Mouse (Mus musculus) neural tube, embryonic 10.5 days (tissue): ENCODE measurements around the gene Olfr1178.

Source experiments
- DNase-seq: peaks from one replicate; pipeline ENCODE4 v3.0.0-alpha.2; 2017; ENCODE audit warnings: low spot score; ENCODE audit errors: extremely low spot score

Gene Olfr1178

DNA sequence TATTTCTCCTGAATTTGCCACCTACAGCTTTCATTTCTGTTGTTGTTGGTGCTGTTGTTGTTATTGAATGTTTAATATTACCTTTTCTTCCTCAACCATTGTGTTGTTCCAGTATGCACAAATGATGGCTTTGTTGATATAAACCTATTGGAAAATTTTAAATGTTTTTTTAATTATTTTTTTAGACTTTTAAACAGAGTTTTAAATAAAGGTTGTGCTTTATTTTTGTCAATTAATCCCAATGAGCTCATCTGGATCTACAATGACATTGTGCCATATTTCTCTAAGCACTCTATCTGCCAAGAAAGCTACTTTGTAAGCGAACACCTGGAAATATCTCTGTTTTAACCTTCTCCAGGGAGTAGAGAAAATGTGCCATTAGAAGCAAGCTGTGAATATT is at the start of gene Olfr1178:
TSS of gene Olfr1178 (plus strand) at position 301 of the 400 bp plus-strand sequence.
- DNase-seq = no peak

- no peak for DNase-seq
These were observed 40.5 kb upstream of the Olfr1178 start, which contains the start of gene Olfr1177-ps for GRCm38 (mm10) chr2:88346392-88346791. Gene Olfr1177-ps (minus strand): TSS chr2:88346492.

- no peak for DNase-seq
These were observed 30.6 kb upstream of the Olfr1178 start for GRCm38 (mm10) chr2:88356304-88356703.

GRCm38 (mm10) chr2:88406353-88406752 is 19.5 kb downstream of the Olfr1178 start, which contains the start of gene Olfr1179:
Gene Olfr1179 (minus strand): TSS chr2:88406453.
- DNase-seq = no peak

GRCm38 (mm10) chr2:88419051-88419450 is 32.2 kb downstream of the Olfr1178 start, which contains the start of gene Olfr1180:
Gene Olfr1180 (minus strand): TSS chr2:88419151.
- no peak for DNase-seq

- no peak for DNase-seq
These were observed 39.2 kb downstream of the Olfr1178 start, which contains the start of gene Olfr1181 for GRCm38 (mm10) chr2:88426071-88426470. Gene Olfr1181 (minus strand): TSS chr2:88426171.

GRCm38 (mm10) chr2:88449031-88449430 is 62.2 kb downstream of the Olfr1178 start, which contains the start of gene Gm13757:
Gene Gm13757 (minus strand): TSS chr2:88449131.
- DNase-seq = no peak
